Comparison of ENCODE assay signal across 26 mouse cellular contexts in genomic region chr16:20400707-20401591, GRCm38 (mm10). TPM values are rescaled to one million over a fixed set of nuclear protein-coding genes. Genes with fewer than 3 reads are reported as not detected.
DNase-seq lines count a peak whose midpoint lies in the region; ATAC-seq and TF ChIP-seq lines count a peak whose summit lies in the region.
"Had no signal": no experiment of that assay in that cellular context is flagged by ENCODE, and none has a peak within 500 bp of the region (broad histone marks: within the 10 kb centered on the region; RNA-seq: fewer than 3 reads in every experiment).

No protein-coding gene starts in this region.

- DNase-seq in cerebellum, adult 8-10 months: peak; percentile 17
- no peak for DNase-seq in cerebellum, postnatal 36 days
- DNase-seq in forebrain, postnatal 0 days: peak; percentile 65
- DNase-seq in left cerebral cortex, postnatal 25 days (ENCODE audit: low spot score in 2 of 2): peak; percentile 16 to 49
- no peak for DNase-seq in left cerebral cortex, adult 2 months (ENCODE audit: extremely low spot score in 1 of 2, low spot score in 2 of 2)
- no peak for DNase-seq in hindbrain, embryonic 10.5 days (ENCODE audit: low spot score)
- DNase-seq: adrenal gland, adult 8-10 months; heart, postnatal 10 days; kidney, adult 18-20 months; kidney, postnatal 25 days; liver; lung, adult 2 months; right cerebral cortex, postnatal 4 days; thymus, adult 18-20 months; thymus, postnatal 25 days had no signal

- ATAC-seq in forebrain, postnatal 0 days: peak; percentile 69
- ATAC-seq in forebrain, embryonic 12.5 days (ENCODE audit: low FRiP score): no peak
- ATAC-seq: hindbrain, embryonic 16.5 days; midbrain, embryonic 15.5 days had no signal

- 0 out of 2 replicates have a peak overlapping the region, but pooled peaks have one; percentile 21 for H3K27ac ChIP-seq in forebrain, postnatal 0 days (ENCODE audit: low read depth, low read length)
- no peak overlapping the region for H3K27ac ChIP-seq in forebrain, embryonic 12.5 days
- no peak overlapping the region for H3K27ac ChIP-seq in left cerebral cortex, adult 2 months
- H3K27ac ChIP-seq in hindbrain, embryonic 10.5 days: no peak overlapping the region
- H3K27ac ChIP-seq: embryonic facial prominence, embryonic 10.5 days; embryonic facial prominence, embryonic 15.5 days; heart, embryonic 13.5 days; kidney, embryonic 15.5 days; liver, embryonic 14.5 days; macrophage; midbrain, embryonic 15.5 days; stomach, postnatal 0 days had no signal

- WGBS in forebrain, postnatal 0 days: 71% methylated on average over 12 of the region's 12 CpGs
- 95% methylated on average over 12 of the region's 12 CpGs for WGBS in forebrain, embryonic 12.5 days
- 95% methylated on average over 12 of the region's 12 CpGs for WGBS in hindbrain, embryonic 10.5 days

- no peaks in the 10 kb centered on the region for H3K9me3 ChIP-seq in forebrain, postnatal 0 days (ENCODE audit: low read length)
- no peaks in the 10 kb centered on the region for H3K9me3 ChIP-seq in forebrain, embryonic 12.5 days
- no peaks in the 10 kb centered on the region for H3K9me3 ChIP-seq in hindbrain, embryonic 10.5 days
- H3K9me3 ChIP-seq: embryonic facial prominence, embryonic 10.5 days; embryonic facial prominence, embryonic 15.5 days; G1E; heart, embryonic 13.5 days; kidney, embryonic 15.5 days; midbrain, embryonic 15.5 days had no signal

- TF ChIP-seq CTCF in forebrain, postnatal 0 days (IDR thresholded peaks at IDR 0.05; ENCODE audit: low read depth): no peak
- TF ChIP-seq CTCF in left cerebral cortex, adult 2 months (IDR thresholded peaks at IDR 0.05): no peak

- peaks cover 72% of the 10 kb centered on the region for H3K36me3 ChIP-seq in forebrain, postnatal 0 days (ENCODE audit: insufficient read depth)
- H3K36me3 ChIP-seq in forebrain, embryonic 12.5 days (replicated peaks): peaks cover 68% of the 10 kb centered on the region
- peaks cover 78% of the 10 kb centered on the region for H3K36me3 ChIP-seq in hindbrain, embryonic 10.5 days

- H3K4me2 ChIP-seq in forebrain, postnatal 0 days (ENCODE audit: low read depth): no peak overlapping the region
- no peak overlapping the region for H3K4me2 ChIP-seq in forebrain, embryonic 12.5 days
- H3K4me2 ChIP-seq: embryonic facial prominence, embryonic 15.5 days; heart, embryonic 13.5 days; kidney, embryonic 15.5 days; midbrain, embryonic 15.5 days had no signal

- H3K27me3 ChIP-seq in forebrain, postnatal 0 days (ENCODE audit: insufficient read depth, low read length): no peaks in the 10 kb centered on the region
- no peaks in the 10 kb centered on the region for H3K27me3 ChIP-seq in forebrain, embryonic 12.5 days
- H3K27me3 ChIP-seq in hindbrain, embryonic 10.5 days (ENCODE audit: insufficient read depth, poor library complexity, severe bottlenecking): no peaks in the 10 kb centered on the region
- H3K27me3 ChIP-seq: embryonic facial prominence, embryonic 15.5 days; heart, embryonic 13.5 days; kidney, embryonic 15.5 days; midbrain, embryonic 15.5 days had no signal

- intact Hi-C loops in left cerebral cortex, postnatal 25 days (cut with DNase I): no loop called here
- intact Hi-C loops in left cerebral cortex, adult 2 months (cut with DNase I): no loop called here

- no peak overlapping the region for H3K9ac ChIP-seq in forebrain, postnatal 0 days
- no peak overlapping the region for H3K9ac ChIP-seq in forebrain, embryonic 12.5 days
- H3K9ac ChIP-seq: embryonic facial prominence, embryonic 15.5 days; heart, embryonic 13.5 days; kidney, embryonic 15.5 days; liver, embryonic 14.5 days; midbrain, embryonic 15.5 days had no signal

- H3K4me1 ChIP-seq in forebrain, postnatal 0 days (ENCODE audit: insufficient read depth): no peaks in the 10 kb centered on the region
- no peaks in the 10 kb centered on the region for H3K4me1 ChIP-seq in forebrain, embryonic 12.5 days
- no peaks in the 10 kb centered on the region for H3K4me1 ChIP-seq in hindbrain, embryonic 10.5 days (replicated peaks)
- H3K4me1 ChIP-seq: embryonic facial prominence, embryonic 10.5 days; embryonic facial prominence, embryonic 15.5 days; heart, embryonic 13.5 days; kidney, embryonic 15.5 days; midbrain, embryonic 15.5 days had no signal

- no peak overlapping the region for H3K4me3 ChIP-seq in forebrain, postnatal 0 days (ENCODE audit: low read depth, low read length)
- no peak overlapping the region for H3K4me3 ChIP-seq in forebrain, embryonic 12.5 days (replicated peaks)
- no peak overlapping the region for H3K4me3 ChIP-seq in left cerebral cortex, adult 2 months
- no peak overlapping the region for H3K4me3 ChIP-seq in hindbrain, embryonic 10.5 days
- H3K4me3 ChIP-seq: embryonic facial prominence, embryonic 10.5 days; embryonic facial prominence, embryonic 15.5 days; heart, embryonic 13.5 days; kidney, embryonic 15.5 days; midbrain, embryonic 15.5 days had no signal

RNA-seq across cellular contexts. Expression of gene Abcc5, which starts 25.2 kb away (rescaled TPM):
- total RNA-seq in forebrain, postnatal 0 days (2014; rRNA removed): 74.3 and 79.8 TPM in 2 replicates
- polyA plus RNA-seq in forebrain, postnatal 0 days (2015; fragmentation: Nextera tagmentation; extraction: Ambion mirVana): 58.7 and 71.6 TPM in 2 replicates
- polyA plus RNA-seq in forebrain, embryonic 12.5 days (2016; fragmentation: Nextera tagmentation; extraction: Ambion mirVana): 102 and 120 TPM in 2 replicates
- 100 to 1,000 TPM; 209 to 242 TPM for total RNA-seq in left cerebral cortex, postnatal 25 days (2021)
- total RNA-seq in left cerebral cortex, adult 2 months (2021): 100 to 1,000 TPM; 251 to 270 TPM
- polyA plus RNA-seq in hindbrain, embryonic 10.5 days (2016; fragmentation: Nextera tagmentation; extraction: Ambion mirVana): 63.6 and 65.8 TPM in 2 replicates

Comparison
In these comparisons a context has a peak if more than half of its experiments do, and no peak if none do; other contexts are left out.
1. DNase-seq: peak in cerebellum, adult 8-10 months (single experiment), forebrain, postnatal 0 days (single experiment) and left cerebral cortex, postnatal 25 days (2 of 2); none in cerebellum, postnatal 36 days (0 of 2), left cerebral cortex, adult 2 months (0 of 2) and hindbrain, embryonic 10.5 days (single experiment).